Mouse (Mus musculus) gastrocnemius, postnatal 4 days (tissue): ENCODE results near the gene Prepl. TPM values are rescaled to one million over a fixed set of nuclear protein-coding genes. Genes with fewer than 3 reads are reported as not detected.

Source experiments
- DNase-seq, 2 experiments: peaks; one replicate each; pipeline ENCODE4 v3.0.0; 2021 to 2022; ENCODE audit warnings: low spot score in 2 of 2, mixed read lengths in 2 of 2
- total RNA-seq, 2 experiments: library from RNA; stranded (reverse); gene quantifications; 2 replicates each; pipeline ENCODE4 v1.2.3; 2021

Prepl gene
- total RNA-seq, 2 experiments from 2014 or later, result 179 to 185 TPM

- no peak for DNase-seq
These were observed 18.8 kb downstream of the Prepl start for GRCm38 (mm10) chr17:85071088-85071775.

- DNase-seq, result no peak
These were observed 19.4 kb downstream of the Prepl start for GRCm38 (mm10) chr17:85070658-85071057.

DNA sequence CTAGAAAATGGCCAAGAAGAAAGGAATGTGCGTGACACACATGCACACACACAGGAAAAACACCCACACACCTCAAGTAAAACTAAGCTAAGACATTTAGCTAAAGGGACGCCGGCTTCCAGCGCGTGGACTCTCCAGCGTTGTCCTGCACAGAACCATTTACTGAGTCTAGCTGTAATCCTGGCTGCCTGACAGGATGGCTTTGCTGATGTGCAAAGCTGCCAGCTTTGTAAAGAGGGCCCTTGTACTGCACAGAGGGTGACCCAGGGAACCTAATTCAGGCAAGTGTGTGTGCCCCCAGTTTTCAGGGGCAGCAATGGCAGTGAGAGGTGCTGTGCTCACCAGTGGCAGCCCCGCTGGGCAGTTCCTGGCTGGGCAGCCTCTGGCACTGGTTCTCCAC, 22.7 kb downstream of the Prepl start:
- no peak for DNase-seq

GRCm38 (mm10) chr17:85063560-85063959, 26.5 kb downstream of the Prepl start:
- DNase-seq, result no peak

DNA sequence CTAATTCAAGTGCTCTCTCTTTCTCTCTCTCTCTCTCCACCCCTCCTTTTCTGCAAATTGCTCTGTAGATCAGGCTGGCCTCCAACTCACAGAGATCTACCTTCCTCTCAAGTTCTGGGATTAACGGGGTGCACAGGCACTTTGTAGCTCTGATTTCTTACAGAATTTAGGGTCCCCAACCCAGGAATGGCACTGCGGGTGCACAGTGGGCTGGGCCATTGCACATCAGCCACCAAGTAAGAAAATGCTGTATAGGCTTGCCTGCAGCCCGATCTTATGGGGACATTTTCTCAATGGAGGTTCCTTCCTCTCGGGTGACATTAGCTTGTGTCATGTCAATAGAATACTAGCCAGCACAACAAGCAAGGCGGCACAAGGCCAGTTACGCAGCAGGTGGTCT, 30.9 kb downstream of the Prepl start:
- DNase-seq, result no peak

- DNase-seq, result no peak
These were observed 31.8 kb downstream of the Prepl start for GRCm38 (mm10) chr17:85058276-85058675.

DNA sequence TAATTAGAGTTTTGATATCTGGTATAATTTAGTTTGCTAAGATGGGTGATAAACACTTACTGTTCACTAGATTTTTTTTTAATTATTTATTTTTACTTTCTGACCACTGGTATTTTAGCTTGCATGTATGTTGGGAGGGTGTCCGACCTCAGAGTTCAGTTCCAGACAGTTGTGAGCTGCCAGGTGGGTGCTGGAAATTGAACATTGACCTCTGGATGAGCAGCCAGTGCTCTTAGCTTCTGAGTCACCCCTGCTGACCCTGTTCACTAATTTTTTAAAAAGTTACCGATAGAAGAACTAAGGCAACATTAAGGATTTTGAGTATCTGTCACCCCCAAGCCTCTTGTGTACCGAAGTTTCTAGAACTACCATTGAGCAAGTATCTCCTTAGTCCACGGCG, 41.7 kb downstream of the Prepl start:
- no peak for DNase-seq

- DNase-seq, result no peak
These were observed 44.9 kb downstream of the Prepl start for GRCm38 (mm10) chr17:85045160-85045559.

- no peak for DNase-seq
These were observed 45.6 kb downstream of the Prepl start for GRCm38 (mm10) chr17:85044466-85044865.

GRCm38 (mm10) chr17:85043404-85043816, 46.6 kb downstream of the Prepl start:
- DNase-seq, result no peak

- no peak for DNase-seq
These were observed 47.6 kb downstream of the Prepl start for GRCm38 (mm10) chr17:85042419-85042818.

DNA sequence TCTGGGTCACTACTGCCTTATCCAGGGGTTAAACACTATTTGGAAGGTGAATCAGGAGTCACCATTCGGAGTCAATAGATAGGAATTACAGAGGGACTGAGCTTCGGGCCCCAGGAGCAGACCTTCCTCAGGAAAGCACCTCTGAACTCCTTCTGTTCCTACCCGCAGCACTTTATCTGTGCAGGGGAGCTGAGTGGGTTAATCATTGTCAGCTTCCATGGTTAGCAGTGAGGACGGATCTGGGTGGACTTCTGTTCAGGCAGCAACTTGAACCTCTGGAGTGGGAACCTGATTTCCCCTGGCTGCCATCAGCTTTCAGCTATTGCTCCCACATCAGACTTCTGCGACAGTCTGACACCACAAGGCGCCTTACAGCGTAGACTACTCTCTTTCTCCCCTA, 49.1 kb downstream of the Prepl start:
- no peak for DNase-seq

DNA sequence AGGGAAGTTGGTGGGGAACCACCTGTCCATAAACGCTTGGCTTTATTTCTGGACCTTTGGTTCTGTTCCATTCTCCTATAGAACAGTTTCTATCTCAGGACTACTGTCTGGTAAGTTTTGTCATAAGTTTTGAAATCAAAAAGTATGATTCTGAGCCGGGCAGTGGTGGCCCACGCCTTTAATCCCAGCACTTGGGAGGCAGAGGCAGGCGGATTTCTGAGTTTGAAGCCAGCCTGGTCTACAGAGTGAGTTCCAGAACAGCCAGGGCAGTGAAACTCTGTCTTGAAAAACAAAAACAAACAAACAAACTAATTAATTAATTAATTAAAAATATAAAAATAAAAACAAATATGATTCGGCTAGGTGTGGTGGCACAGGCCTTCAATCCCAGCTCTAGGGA, 51.3 kb downstream of the Prepl start:
- no peak for DNase-seq

GRCm38 (mm10) chr17:85038311-85038710, 51.7 kb downstream of the Prepl start:
- DNase-seq, result no peak

DNA sequence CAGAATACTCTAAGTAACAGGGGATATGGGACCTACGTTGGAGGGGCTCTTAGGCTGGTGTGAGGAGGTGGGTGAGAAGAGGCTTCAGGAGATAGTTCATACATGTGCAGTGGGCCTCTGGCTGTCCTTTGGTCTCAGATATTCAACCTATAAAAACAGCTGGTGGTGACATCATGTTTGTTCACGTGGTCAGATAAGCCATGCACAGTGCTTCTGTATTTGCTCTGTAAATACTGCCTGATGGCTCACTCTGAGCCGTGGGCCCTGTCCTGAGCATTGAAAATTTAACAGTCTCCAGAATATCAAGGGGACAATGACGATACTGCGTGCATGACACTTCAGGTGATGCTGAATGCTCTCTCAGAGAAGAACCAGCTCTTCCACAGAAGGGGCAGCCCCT, 52.2 kb downstream of the Prepl start:
- DNase-seq, result no peak

GRCm38 (mm10) chr17:85034068-85034467, 56.0 kb downstream of the Prepl start:
- no peak for DNase-seq

- DNase-seq, result no peak
These were observed 57.0 kb downstream of the Prepl start for GRCm38 (mm10) chr17:85033087-85033486.

DNA sequence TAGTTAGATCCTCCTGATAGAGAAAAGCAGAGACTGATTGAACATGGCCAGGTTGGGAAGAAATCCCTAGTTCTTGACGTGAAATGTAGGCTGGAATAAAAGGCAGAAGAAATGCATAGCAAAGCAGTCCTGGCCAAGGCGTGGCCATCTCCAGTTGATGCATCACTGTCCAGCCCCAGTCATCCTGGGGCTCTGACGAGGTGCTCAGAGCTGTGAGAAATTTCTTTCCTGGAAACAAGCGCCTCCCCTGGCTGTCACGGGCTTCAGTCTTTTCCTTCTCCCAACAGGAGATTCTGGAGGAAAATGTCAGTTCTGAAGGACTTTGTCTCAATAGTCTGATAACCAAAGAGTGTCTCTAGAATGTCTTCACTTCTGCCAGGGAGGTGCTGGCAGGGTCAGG, 59.4 kb downstream of the Prepl start:
- DNase-seq, result no peak

- no peak for DNase-seq
These were observed 61.2 kb downstream of the Prepl start for GRCm38 (mm10) chr17:85028797-85029196.

- DNase-seq, result no peak
These were observed 61.8 kb downstream of the Prepl start, which contains the start of gene Slc3a1 for GRCm38 (mm10) chr17:85028093-85028739. Slc3a1 (plus strand) TSS chr17:85028376.

- no peak for DNase-seq
These were observed 62.8 kb downstream of the Prepl start for GRCm38 (mm10) chr17:85027247-85027646.

DNA sequence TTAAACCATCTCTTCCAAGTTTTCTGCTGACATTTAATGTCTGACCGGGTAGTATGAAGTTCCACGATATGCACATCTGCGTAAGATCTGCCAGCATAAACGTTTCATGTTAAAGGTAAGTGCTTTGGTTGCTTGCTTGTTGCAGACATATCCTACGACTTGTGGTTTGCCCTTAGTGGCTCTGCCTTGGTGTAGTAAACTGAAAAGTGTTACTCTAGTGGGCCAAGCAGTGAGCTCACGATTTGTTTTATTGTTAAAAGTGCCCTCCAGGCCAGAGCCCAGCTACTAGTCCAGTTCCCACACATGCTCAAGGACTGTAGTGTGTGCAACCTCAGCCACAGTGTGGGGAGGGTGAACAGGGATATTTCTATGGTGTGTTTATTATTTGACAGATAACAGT, 63.6 kb downstream of the Prepl start:
- DNase-seq, result no peak

DNA sequence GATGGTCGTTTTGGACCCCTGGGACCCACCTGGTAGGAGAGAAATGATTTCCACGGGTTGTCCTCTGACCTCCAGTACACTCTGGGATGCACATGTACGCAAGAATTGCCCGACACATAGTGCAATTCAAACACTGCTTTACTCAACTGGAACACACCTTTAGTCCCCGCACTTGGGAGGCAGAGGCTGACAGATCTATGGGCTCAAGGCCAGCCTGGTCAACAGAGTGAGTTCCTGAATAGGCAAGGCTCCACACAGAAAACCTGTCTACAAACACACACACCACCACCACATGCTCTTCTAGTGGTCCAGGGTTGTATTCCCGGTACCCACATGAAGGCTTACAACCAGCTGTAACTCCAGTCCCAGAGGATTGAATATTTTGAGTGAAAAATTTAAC, 64.9 kb downstream of the Prepl start:
- DNase-seq, result no peak
